Mouse (Mus musculus) kidney, embryonic 16.5 days (tissue): Measurements from ENCODE around the gene Cd80. TPM values are rescaled to one million over a fixed set of nuclear protein-coding genes. Genes with fewer than 3 reads are reported as not detected.

Experiments used
- ATAC-seq: fragments of 200-750 bp; cut with Nextera tagmentation; 2 replicates; pipeline ENCODE4 v1.8.0; 2017; ENCODE audit warnings: moderate TSS enrichment; ENCODE audit not compliant: low FRiP score, low TSS enrichment
- H3K27ac ChIP-seq: fragments of 300-500 bp; sonication (generic); 2 replicates; pipeline ENCODE4 v1.5.1; 2014; ENCODE audit warnings: low read length
- H3K27me3 ChIP-seq: fragments of 300-500 bp; sonication (generic); 2 replicates; pipeline ENCODE4 v1.6.1; 2014; ENCODE audit warnings: low read length, control low read depth, mixed read lengths; ENCODE audit not compliant: insufficient read depth
- H3K36me3 ChIP-seq: fragments of 300-500 bp; sonication (generic); 2 replicates; pipeline ENCODE4 v1.6.1; 2014; ENCODE audit warnings: low read length, control low read depth, mixed read lengths; ENCODE audit not compliant: insufficient read depth
- H3K4me1 ChIP-seq: fragments of 300-500 bp; sonication (generic); 2 replicates; pipeline ENCODE4 v1.6.1; 2014; ENCODE audit warnings: low read length, control low read depth, mixed read lengths; ENCODE audit not compliant: insufficient read depth
- H3K4me2 ChIP-seq: fragments of 300-500 bp; sonication (generic); replicated peaks from 2 replicates; pipeline ENCODE4 v1.6.1; 2014; ENCODE audit warnings: low read depth, low read length
- H3K4me3 ChIP-seq: fragments of 300-500 bp; sonication (generic); 2 replicates; pipeline ENCODE4 v1.5.1; 2014; ENCODE audit warnings: mild to moderate bottlenecking, low read length
- H3K9ac ChIP-seq: fragments of 300-500 bp; sonication (generic); replicated peaks from 2 replicates; pipeline ENCODE4 v1.6.1; 2014; ENCODE audit warnings: low read length
- H3K9me3 ChIP-seq: fragments of 300-500 bp; sonication (generic); 2 replicates; pipeline ENCODE4 v1.6.1; 2016; ENCODE audit warnings: low read length, control low read depth
- WGBS: fragments of 180-500 bp; shearing (Covaris S2); extraction: QIAGEN DNeasy Blood & Tissue Kit; methylation state at CpG from one replicate; pipeline ENCODE4 v1.1.7; 2014; 5-methylcytosine and 5-hydroxymethylcytosine counted together
- polyA plus RNA-seq: library from polyadenylated mRNA; unstranded; fragments of >200 nt; fragmentation: Nextera tagmentation; extraction: Ambion mirVana; gene quantifications from 2 replicates; pipeline ENCODE4 v1.2.1, GENCODE M21; 2015

Cd80 gene
- 0.32 and 0.41 TPM in 2 replicates for polyA plus RNA-seq

DNA sequence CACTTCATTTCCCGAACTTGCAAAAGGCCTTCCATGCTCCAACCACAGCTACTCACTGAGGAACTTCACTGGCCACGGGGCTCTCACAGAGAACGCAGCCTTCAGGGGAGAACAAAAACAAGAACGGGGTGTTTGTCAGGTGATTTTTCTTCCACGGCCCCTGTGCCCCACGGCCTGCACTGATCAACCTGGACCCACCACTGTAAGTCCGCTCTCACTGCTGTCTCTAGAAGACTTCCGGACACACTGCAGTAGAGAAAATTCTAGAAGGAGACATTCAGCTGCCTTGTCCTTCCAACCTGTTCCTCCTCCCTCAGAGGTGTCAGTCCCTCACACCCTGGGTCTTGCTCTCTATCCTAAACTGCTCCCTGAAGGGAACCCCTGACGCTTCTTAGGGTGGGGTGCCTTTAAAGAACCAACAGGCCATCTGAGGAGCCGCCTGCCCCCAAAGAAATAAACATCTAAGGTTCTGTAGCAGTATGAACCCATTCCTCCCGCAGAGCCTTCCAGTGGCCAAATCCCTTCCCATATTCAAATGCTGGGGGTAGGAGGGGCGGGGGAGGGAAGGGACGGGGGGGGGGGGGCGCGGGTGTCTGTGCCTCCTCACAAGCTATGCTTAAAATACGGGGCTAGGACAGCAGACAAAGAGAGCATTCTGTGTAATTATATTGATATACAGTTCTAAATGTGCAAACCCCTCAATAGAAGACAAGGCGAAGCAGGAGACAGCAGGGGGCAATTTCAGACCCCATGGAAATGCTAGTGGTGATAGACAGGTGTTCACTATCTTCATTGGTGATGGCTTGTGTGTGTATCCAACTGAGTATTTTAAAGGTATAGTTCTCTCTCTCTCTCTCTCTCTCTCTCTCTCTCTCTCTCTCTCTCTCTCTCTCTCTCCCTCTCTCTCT is at the start of gene Cd80:
TSS of gene Cd80 (plus strand) at position 51 of the 908 bp plus-strand sequence.
- no peak within 1 kb of the TSS for H3K4me3 ChIP-seq
- H3K4me1 ChIP-seq, result peaks cover 11% of the 10 kb centered on the region
- no peak for ATAC-seq
- no peaks in the 10 kb centered on the region for H3K36me3 ChIP-seq
- WGBS, result 67% methylated on average over 16 of the region's 17 CpGs
- H3K4me2 ChIP-seq, result no peak within 1 kb of the TSS
- H3K27me3 ChIP-seq, result no peaks in the 10 kb centered on the region
- no peak within 1 kb of the TSS for H3K9ac ChIP-seq
- no peak within 1 kb of the TSS for H3K27ac ChIP-seq
- no peaks in the 10 kb centered on the region for H3K9me3 ChIP-seq

DNA sequence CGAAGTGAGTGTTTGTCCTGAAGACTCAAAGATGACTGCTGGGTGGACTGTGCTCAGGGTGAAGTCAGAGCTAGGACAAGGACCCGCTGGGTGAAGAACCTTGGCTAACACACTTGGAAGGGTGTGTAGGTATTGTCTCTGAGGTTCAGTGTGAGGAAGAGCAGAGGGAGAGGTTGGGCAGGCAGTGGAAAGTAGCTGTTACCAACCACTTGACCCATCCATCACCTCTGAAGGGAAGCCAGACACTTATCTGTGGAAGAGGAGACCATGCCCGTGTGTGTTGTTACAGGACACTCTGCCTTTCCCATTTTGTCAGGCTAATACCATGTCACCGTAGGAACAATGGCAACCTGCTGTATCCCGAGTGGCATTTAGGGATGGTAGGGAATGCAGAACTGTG is 49.1 kb upstream of the Cd80 start:
- no peak overlapping the region for H3K4me2 ChIP-seq
- H3K9me3 ChIP-seq, result 0 out of 2 replicates have a peak, but pooled peaks cover 3% of the 10 kb centered on the region
- H3K36me3 ChIP-seq, result no peaks in the 10 kb centered on the region
- H3K27me3 ChIP-seq, result no peaks in the 10 kb centered on the region
- ATAC-seq, result no peak
- no peak overlapping the region for H3K4me3 ChIP-seq
- 84% methylated on average over 5 of the region's 5 CpGs for WGBS
- H3K27ac ChIP-seq, result no peak overlapping the region
- no peak overlapping the region for H3K9ac ChIP-seq
- H3K4me1 ChIP-seq, result no peaks in the 10 kb centered on the region

DNA sequence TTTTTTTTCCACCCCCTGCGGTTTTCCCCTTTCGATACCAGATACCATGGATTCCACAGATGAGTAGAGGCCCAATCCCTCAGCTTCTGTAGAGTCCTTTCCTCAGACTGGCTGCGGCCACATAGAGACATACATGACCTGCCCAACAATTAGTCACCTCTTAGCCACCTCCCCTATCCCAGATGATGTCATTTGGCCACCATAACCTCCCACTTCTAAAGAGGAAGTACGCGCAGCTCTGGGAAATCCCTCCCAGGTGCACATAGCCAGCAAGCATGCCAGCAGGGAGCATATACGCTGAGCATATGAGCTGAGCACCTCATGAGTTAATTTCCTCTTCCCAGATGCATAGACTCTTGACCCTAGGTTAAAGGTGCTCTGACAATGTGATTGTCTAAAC is 48.7 kb upstream of the Cd80 start:
- no peak overlapping the region for H3K4me2 ChIP-seq
- H3K9me3 ChIP-seq, result 0 out of 2 replicates have a peak, but pooled peaks cover 3% of the 10 kb centered on the region
- no peak for ATAC-seq
- H3K27me3 ChIP-seq, result no peaks in the 10 kb centered on the region
- H3K4me3 ChIP-seq, result no peak overlapping the region
- H3K4me1 ChIP-seq, result no peaks in the 10 kb centered on the region
- WGBS, result 84% methylated on average over 6 of the region's 6 CpGs
- H3K36me3 ChIP-seq, result no peaks in the 10 kb centered on the region
- no peak overlapping the region for H3K27ac ChIP-seq
- H3K9ac ChIP-seq, result no peak overlapping the region

- Histone ChIP-seq H3K36me3 (no peaks in the 10 kb centered on the region), H3K4me2 (no peak overlapping the region), H3K9ac (no peak overlapping the region), H3K4me3 (no peak overlapping the region), H3K9me3 (0 out of 2 replicates have a peak, but pooled peaks cover 3% of the 10 kb centered on the region), H3K27me3 (no peaks in the 10 kb centered on the region), H3K27ac (no peak overlapping the region), H3K4me1 (no peaks in the 10 kb centered on the region)
- 42% methylated on average over 5 of the region's 5 CpGs for WGBS
- ATAC-seq, result no peak
Measured at GRCm38 (mm10) chr16:38407584-38407983, 47.8 kb upstream of the Cd80 start.

DNA sequence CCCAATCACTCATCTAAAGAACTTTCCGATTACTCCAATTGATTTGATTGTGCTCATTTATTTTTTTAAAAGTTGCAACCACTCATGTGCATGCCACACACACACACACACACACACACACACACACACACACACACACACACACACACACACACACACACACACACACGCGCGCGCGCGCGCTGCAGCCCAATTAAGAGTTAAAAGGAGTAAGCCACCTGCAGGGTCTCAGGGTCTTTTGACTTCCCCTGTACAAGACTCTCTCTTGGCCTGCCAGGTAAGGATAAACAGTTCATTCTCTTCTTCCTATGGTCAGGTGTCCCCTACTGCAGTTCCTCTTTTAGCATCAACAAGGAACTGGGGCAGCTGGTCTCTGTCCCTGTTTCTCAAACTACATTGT is 46.9 kb upstream of the Cd80 start:
- Histone ChIP-seq H3K4me1 (no peaks in the 10 kb centered on the region), H3K36me3 (no peaks in the 10 kb centered on the region), H3K4me3 (no peak overlapping the region), H3K4me2 (no peak overlapping the region), H3K27ac (no peak overlapping the region), H3K9me3 (no peaks in the 10 kb centered on the region), H3K27me3 (no peaks in the 10 kb centered on the region), H3K9ac (no peak overlapping the region)
- WGBS, result 100% methylated on average over 5 of the region's 8 CpGs
- no peak for ATAC-seq

GRCm38 (mm10) chr16:38414953-38415352 is 40.4 kb upstream of the Cd80 start:
- H3K9ac ChIP-seq, result no peak overlapping the region
- no peaks in the 10 kb centered on the region for H3K9me3 ChIP-seq
- H3K4me3 ChIP-seq, result no peak overlapping the region
- no peaks in the 10 kb centered on the region for H3K27me3 ChIP-seq
- WGBS, result 79% methylated on average over 7 of the region's 7 CpGs
- no peaks in the 10 kb centered on the region for H3K4me1 ChIP-seq
- no peak overlapping the region for H3K4me2 ChIP-seq
- ATAC-seq, result no peak
- H3K27ac ChIP-seq, result no peak overlapping the region
- no peaks in the 10 kb centered on the region for H3K36me3 ChIP-seq

DNA sequence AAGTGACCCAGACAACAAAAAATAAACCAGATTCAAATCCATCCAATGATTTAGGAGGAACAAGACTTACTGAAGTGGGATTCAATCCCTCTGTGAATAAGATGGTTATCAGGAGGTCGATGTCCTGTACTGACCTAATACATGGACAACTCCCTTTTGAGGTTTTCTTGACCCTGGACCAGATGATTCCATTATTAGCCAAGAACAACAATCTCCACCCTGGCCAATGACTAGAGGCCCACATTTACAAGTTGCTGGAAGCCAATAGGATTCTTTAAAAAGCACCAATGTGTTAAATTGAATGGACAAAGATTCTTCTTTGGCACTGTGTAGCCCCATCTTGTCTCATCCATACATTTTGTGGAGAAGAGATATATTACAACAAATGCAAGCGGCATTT is 30.0 kb upstream of the Cd80 start:
- no peaks in the 10 kb centered on the region for H3K27me3 ChIP-seq
- 79% methylated on average over 2 of the region's 2 CpGs for WGBS
- no peak overlapping the region for H3K4me2 ChIP-seq
- H3K27ac ChIP-seq, result no peak overlapping the region
- H3K36me3 ChIP-seq, result no peaks in the 10 kb centered on the region
- no peaks in the 10 kb centered on the region for H3K9me3 ChIP-seq
- no peak for ATAC-seq
- H3K4me3 ChIP-seq, result no peak overlapping the region
- no peak overlapping the region for H3K9ac ChIP-seq
- H3K4me1 ChIP-seq, result no peaks in the 10 kb centered on the region

DNA sequence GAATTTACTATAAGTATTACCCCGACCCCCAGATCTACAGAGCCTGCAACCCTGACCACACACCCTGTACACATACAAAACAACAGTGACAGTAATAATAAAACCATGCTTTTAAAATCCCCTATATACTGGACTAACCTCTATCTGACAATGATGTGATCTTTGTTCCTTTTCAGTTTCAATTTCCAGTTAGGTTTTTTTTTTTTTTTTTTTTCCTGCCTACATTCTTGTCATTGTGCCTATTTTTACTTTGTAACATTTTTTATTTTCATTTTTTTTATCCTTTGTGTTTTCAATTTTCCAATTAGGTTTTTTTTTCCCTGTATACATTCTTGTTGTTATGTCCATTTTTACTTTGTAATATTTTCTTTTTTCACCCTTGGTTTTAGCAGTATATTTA is 29.6 kb upstream of the Cd80 start:
- no peak for ATAC-seq
- Histone ChIP-seq H3K27me3 (no peaks in the 10 kb centered on the region), H3K27ac (no peak overlapping the region), H3K4me2 (no peak overlapping the region), H3K9ac (no peak overlapping the region), H3K4me1 (no peaks in the 10 kb centered on the region), H3K36me3 (no peaks in the 10 kb centered on the region), H3K9me3 (no peaks in the 10 kb centered on the region), H3K4me3 (no peak overlapping the region)
- 83% methylated on average over 1 of the region's 1 CpGs for WGBS

- Histone ChIP-seq H3K4me3 (no peak overlapping the region), H3K4me1 (0 out of 2 replicates have a peak, but pooled peaks cover 3% of the 10 kb centered on the region), H3K9ac (no peak overlapping the region), H3K27ac (no peak overlapping the region), H3K27me3 (no peaks in the 10 kb centered on the region), H3K36me3 (no peaks in the 10 kb centered on the region), H3K4me2 (no peak overlapping the region), H3K9me3 (no peaks in the 10 kb centered on the region)
- no peak for ATAC-seq
- WGBS, result 56% methylated on average over 13 of the region's 13 CpGs
Measured at GRCm38 (mm10) chr16:38431446-38432185, 23.7 kb upstream of the Cd80 start.
